Mouse (Mus musculus): ENCODE measurements at regions not wholly inside any gene's neighbourhood (a gene's known extent, or its start where the extent isn't known, plus 50 kb on each side); places are given as distances from the start of the nearest gene placed in this dataset.
A peak's percentile ranks its signal among the peaks of the same experiment; 100 is the strongest.

DNA sequence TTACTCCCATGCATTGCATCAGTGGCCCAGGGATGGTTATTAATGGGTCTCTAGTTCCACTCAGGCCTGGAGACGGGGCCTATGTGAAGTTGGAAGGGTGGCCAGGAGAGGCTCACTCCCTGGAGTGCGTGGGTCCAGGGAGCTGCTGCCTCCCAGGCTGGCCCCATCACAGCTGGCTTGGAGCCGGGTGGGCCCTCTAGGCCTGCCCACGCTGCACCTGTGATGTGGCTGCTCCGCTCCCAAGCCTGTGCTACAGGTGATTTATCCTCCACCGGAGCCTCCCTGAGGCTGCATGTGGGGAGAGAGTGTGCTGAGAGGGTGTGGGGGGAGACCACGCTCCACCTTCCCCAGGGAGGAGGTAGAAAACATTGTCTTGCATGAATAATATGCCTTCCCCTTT lies 476.3 kb downstream of the Ccdc171 start:
- Histone ChIP-seq H3K9me3 (ENCODE audit: control insufficient read depth, low read length) (no peaks in the 10 kb centered on the region), H3K9ac (ENCODE audit: low read length) (no peak overlapping the region), H3K27ac (ENCODE audit: low read depth, low read length) (no peak overlapping the region), H3K4me2 (no peak overlapping the region), H3K4me1 (ENCODE audit: control insufficient read depth, insufficient read depth, low read length) (no peaks in the 10 kb centered on the region), H3K4me3 (ENCODE audit: low read depth, low read length) (no peak overlapping the region), H3K27me3 (ENCODE audit: control insufficient read depth, insufficient read depth, low read length) (no peaks in the 10 kb centered on the region), H3K36me3 (ENCODE audit: control insufficient read depth, insufficient read depth, low read length) (no peaks in the 10 kb centered on the region)
- ATAC-seq (ENCODE audit: low FRiP score) = peak; percentile 35; the same call in 1 of the 2 replicates
- WGBS = 77% methylated on average over 7 of the region's 7 CpGs
- DNase-seq (ENCODE audit: low spot score, missing footprints) = peak; percentile 84

DNA sequence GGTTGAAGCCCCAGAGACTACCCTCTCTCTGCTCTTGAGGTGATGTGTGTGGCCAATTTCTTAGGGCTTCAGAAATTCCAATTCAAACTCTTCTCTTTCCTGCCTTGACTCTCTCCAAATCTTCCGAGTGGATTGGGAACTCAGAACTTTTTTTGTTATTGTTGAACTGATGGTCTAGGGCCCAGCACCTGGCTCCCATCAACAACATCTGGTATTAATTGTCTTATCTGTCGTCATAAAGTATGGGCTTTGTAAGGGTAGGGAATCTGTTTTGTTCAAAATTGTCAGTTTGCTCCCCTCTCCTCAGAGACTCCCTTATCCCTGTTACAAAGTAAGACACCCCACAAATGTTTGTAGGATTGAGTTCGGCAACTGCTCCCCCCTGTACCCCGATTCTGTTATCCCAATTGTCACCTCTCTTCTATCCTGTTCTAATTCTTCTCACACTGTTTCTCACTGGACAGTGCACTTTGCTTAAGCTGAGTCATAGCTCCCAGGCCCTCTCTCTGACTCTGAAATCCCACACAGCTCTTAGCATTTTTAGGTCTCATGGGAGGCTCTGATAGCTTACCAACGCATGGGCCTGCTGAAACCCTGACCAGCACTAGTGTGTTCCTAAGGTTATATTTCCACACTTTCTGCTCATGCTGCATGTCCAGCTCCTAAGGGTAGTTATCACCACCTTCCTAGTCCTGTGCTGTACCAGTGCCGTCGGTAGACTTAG lies 478.9 kb downstream of the Ccdc171 start:
- ATAC-seq (ENCODE audit: low FRiP score) (no peak), DNase-seq (ENCODE audit: low spot score, missing footprints) (peak; percentile 78)
- H3K9ac ChIP-seq (ENCODE audit: low read length) = no peak overlapping the region
- H3K4me3 ChIP-seq (ENCODE audit: low read depth, low read length) = no peak overlapping the region
- no peaks in the 10 kb centered on the region for H3K27me3 ChIP-seq (ENCODE audit: control insufficient read depth, insufficient read depth, low read length)
- WGBS = 83% methylated on average over 7 of the region's 7 CpGs
- H3K36me3 ChIP-seq (ENCODE audit: control insufficient read depth, insufficient read depth, low read length) = no peaks in the 10 kb centered on the region
- H3K4me2 ChIP-seq = no peak overlapping the region
- H3K27ac ChIP-seq (ENCODE audit: low read depth, low read length) = no peak overlapping the region
- no peaks in the 10 kb centered on the region for H3K9me3 ChIP-seq (ENCODE audit: control insufficient read depth, low read length)
- no peaks in the 10 kb centered on the region for H3K4me1 ChIP-seq (ENCODE audit: control insufficient read depth, insufficient read depth, low read length)

DNA sequence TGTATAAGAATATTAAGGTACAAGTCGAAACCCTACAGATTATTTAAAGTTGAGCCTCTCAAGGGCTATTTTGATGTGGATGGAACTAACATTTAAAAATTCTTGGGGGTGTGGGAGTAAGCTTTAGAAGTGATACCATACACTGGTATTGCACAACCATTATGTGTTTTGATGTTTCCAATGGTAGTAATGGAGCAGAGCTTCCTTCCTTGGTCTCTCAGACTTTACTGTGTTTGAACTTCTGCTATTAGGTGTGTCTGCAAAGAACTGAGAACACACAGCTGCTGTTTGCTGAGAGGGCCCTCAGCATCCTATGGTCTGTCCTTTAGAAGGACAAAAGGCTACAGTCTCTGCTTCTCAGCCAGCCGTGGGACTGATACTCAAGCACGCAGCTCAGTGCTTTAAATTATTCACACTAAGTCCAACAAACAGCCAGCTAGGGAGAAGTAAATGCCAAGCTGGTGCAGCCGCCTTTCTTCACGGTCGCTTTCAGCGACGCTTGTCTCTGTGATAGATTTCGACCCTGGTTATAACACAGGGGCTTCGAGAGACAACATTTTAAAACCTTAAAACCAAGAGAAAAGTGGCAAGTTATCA lies 479.5 kb downstream of the Ccdc171 start:
- Histone ChIP-seq H3K27me3 (ENCODE audit: control insufficient read depth, insufficient read depth, low read length) (no peaks in the 10 kb centered on the region), H3K4me3 (ENCODE audit: low read depth, low read length) (no peak overlapping the region), H3K4me1 (ENCODE audit: control insufficient read depth, insufficient read depth, low read length) (no peaks in the 10 kb centered on the region), H3K9ac (ENCODE audit: low read length) (no peak overlapping the region), H3K36me3 (ENCODE audit: control insufficient read depth, insufficient read depth, low read length) (no peaks in the 10 kb centered on the region), H3K27ac (ENCODE audit: low read depth, low read length) (no peak overlapping the region), H3K4me2 (no peak overlapping the region), H3K9me3 (ENCODE audit: control insufficient read depth, low read length) (no peaks in the 10 kb centered on the region)
- no peak for ATAC-seq (ENCODE audit: low FRiP score)
- DNase-seq (ENCODE audit: low spot score, missing footprints) = peak; percentile 84
- 74% methylated on average over 10 of the region's 10 CpGs for WGBS

DNA sequence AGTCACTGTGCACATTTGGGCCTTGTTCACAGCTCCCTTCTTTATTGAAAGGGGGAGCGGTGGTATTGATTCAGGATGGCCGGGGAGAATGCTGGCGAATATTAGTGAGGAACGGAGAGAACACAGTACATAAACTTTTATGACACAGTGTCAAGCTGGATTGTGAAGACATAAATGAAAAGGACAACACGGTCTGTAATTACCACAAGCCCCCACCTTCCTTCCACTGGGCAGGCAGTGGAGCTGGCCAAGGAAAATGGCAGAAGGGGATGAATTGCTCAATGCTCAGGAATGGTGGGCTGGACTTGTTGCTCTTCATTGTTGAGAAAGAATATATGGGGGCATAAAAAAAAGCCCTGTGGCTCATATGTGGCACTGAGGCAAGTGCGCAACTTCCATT lies 486.6 kb downstream of the Ccdc171 start:
- H3K27me3 ChIP-seq (ENCODE audit: control insufficient read depth, insufficient read depth, low read length) = no peaks in the 10 kb centered on the region
- no peak for ATAC-seq (ENCODE audit: low FRiP score)
- no peak overlapping the region for H3K9ac ChIP-seq (ENCODE audit: low read length)
- no peaks in the 10 kb centered on the region for H3K36me3 ChIP-seq (ENCODE audit: control insufficient read depth, insufficient read depth, low read length)
- H3K4me2 ChIP-seq = no peak overlapping the region
- no peaks in the 10 kb centered on the region for H3K4me1 ChIP-seq (ENCODE audit: control insufficient read depth, insufficient read depth, low read length)
- no peak for DNase-seq (ENCODE audit: low spot score, missing footprints)
- 95% methylated on average over 6 of the region's 6 CpGs for WGBS
- no peaks in the 10 kb centered on the region for H3K9me3 ChIP-seq (ENCODE audit: control insufficient read depth, low read length)
- no peak overlapping the region for H3K27ac ChIP-seq (ENCODE audit: low read depth, low read length)
- H3K4me3 ChIP-seq (ENCODE audit: low read depth, low read length) = no peak overlapping the region

DNA sequence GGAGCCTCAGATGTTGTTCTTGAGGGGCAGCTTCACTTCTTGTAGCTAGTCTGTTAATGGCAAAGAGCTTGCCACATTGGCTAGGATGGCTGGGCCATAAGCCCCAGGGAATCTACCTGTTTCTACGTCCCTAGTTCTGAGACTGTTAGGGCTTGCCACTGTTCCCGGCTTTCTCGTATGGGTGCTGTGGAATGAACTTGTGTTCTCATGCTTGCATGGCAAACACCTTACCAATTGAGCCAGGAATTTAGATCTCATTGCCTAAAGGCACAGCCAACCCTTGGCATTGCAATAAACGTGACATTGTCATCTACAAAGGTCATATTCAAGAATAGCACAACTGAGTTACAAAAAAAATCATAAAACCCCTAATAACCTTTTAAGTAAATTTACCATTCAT lies 489.8 kb downstream of the Ccdc171 start:
- Histone ChIP-seq H3K27me3 (ENCODE audit: control insufficient read depth, insufficient read depth, low read length) (no peaks in the 10 kb centered on the region), H3K9ac (ENCODE audit: low read length) (no peak overlapping the region), H3K4me1 (ENCODE audit: control insufficient read depth, insufficient read depth, low read length) (no peaks in the 10 kb centered on the region), H3K27ac (ENCODE audit: low read depth, low read length) (no peak overlapping the region), H3K9me3 (ENCODE audit: control insufficient read depth, low read length) (no peaks in the 10 kb centered on the region), H3K4me2 (no peak overlapping the region), H3K36me3 (ENCODE audit: control insufficient read depth, insufficient read depth, low read length) (no peaks in the 10 kb centered on the region), H3K4me3 (ENCODE audit: low read depth, low read length) (no peak overlapping the region)
- DNase-seq (ENCODE audit: low spot score, missing footprints) = no peak
- WGBS = 95% methylated on average over 4 of the region's 4 CpGs
- no peak for ATAC-seq (ENCODE audit: low FRiP score)

DNA sequence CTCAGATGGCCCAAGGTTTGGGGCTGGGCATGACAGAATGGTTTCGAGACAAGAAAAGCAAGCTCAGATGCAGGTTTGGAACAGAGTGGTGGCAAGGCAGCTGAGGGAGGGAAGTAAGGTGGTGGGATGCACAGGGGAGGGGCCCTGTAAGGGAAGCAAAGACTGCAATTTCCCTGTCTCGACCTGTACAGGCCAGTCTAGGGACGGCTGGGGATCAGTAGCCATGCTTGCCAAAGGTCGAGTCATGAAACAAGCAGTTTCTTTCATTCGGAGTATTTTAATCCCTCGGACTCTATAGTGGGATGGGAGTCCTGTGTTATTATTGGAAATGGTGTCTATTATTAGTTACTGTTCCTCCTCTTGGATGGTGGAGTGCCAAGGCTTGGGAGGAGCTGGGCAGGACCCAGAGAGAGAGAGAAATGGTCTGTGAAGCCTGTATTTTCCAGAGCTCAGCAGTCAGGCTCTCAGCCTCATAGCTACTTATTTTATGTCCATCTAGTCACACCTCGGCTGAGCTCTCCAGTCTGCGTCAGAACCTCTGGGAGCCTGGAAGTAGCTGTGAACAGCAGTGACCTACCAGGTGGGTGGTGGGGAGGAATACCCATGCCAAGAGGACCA lies 490.3 kb downstream of the Ccdc171 start:
- no peaks in the 10 kb centered on the region for H3K27me3 ChIP-seq (ENCODE audit: control insufficient read depth, insufficient read depth, low read length)
- DNase-seq (ENCODE audit: low spot score, missing footprints) = no peak
- no peak overlapping the region for H3K4me3 ChIP-seq (ENCODE audit: low read depth, low read length)
- no peak overlapping the region for H3K9ac ChIP-seq (ENCODE audit: low read length)
- no peaks in the 10 kb centered on the region for H3K4me1 ChIP-seq (ENCODE audit: control insufficient read depth, insufficient read depth, low read length)
- no peaks in the 10 kb centered on the region for H3K9me3 ChIP-seq (ENCODE audit: control insufficient read depth, low read length)
- H3K4me2 ChIP-seq = no peak overlapping the region
- WGBS = 79% methylated on average over 8 of the region's 8 CpGs
- no peak for ATAC-seq (ENCODE audit: low FRiP score)
- no peaks in the 10 kb centered on the region for H3K36me3 ChIP-seq (ENCODE audit: control insufficient read depth, insufficient read depth, low read length)
- no peak overlapping the region for H3K27ac ChIP-seq (ENCODE audit: low read depth, low read length)

DNA sequence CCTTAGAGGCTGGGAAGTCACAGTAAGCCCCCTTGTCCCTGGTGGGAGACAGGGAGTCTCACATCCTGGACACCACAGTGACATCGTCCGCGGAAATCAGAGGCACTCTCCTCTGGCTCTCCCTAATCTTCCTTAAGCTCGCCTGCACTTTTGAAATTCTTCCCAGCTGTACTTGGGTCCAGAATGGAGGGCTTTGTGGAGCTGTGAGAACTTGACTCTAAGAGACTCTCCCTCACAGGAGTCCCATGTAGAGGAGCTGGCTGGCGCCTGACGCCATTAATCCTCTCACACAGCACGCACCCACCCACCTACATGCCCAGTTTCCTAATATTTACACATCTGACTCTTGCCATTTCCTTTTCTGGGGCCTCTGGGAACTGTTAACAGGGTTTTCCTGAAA lies 492.8 kb downstream of the Ccdc171 start:
- no peaks in the 10 kb centered on the region for H3K4me1 ChIP-seq (ENCODE audit: control insufficient read depth, insufficient read depth, low read length)
- H3K4me3 ChIP-seq (ENCODE audit: low read depth, low read length) = no peak overlapping the region
- H3K9me3 ChIP-seq (ENCODE audit: control insufficient read depth, low read length) = no peaks in the 10 kb centered on the region
- no peak overlapping the region for H3K9ac ChIP-seq (ENCODE audit: low read length)
- H3K27me3 ChIP-seq (ENCODE audit: control insufficient read depth, insufficient read depth, low read length) = no peaks in the 10 kb centered on the region
- 67% methylated on average over 7 of the region's 7 CpGs for WGBS
- no peaks in the 10 kb centered on the region for H3K36me3 ChIP-seq (ENCODE audit: control insufficient read depth, insufficient read depth, low read length)
- DNase-seq (ENCODE audit: low spot score, missing footprints) (no peak), ATAC-seq (ENCODE audit: low FRiP score) (no peak)
- H3K27ac ChIP-seq (ENCODE audit: low read depth, low read length) = no peak overlapping the region
- no peak overlapping the region for H3K4me2 ChIP-seq

DNA sequence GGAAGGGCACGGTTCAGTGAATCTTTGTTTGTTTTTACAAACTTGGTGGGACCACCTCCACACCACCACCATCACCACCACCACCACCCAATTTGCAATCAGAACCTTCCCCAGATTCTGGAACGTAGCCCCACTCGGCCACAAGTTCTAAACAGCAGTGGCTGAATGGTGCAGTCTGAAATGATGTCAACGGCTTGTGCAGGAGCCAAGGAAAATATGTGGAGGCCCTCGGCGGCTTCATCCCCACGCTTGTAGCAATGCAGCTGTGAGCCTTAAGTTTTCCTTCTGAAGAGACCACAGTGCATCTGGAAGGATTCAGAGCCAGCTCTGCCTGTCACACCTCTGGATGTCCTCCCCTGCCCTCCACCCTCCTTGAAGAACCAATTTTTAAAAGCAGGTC lies 493.4 kb downstream of the Ccdc171 start:
- H3K4me3 ChIP-seq (ENCODE audit: low read depth, low read length) = no peak overlapping the region
- H3K4me2 ChIP-seq = no peak overlapping the region
- no peaks in the 10 kb centered on the region for H3K27me3 ChIP-seq (ENCODE audit: control insufficient read depth, insufficient read depth, low read length)
- H3K9me3 ChIP-seq (ENCODE audit: control insufficient read depth, low read length) = no peaks in the 10 kb centered on the region
- WGBS = 80% methylated on average over 7 of the region's 7 CpGs
- DNase-seq (ENCODE audit: low spot score, missing footprints) = no peak
- no peak overlapping the region for H3K27ac ChIP-seq (ENCODE audit: low read depth, low read length)
- no peak for ATAC-seq (ENCODE audit: low FRiP score)
- no peaks in the 10 kb centered on the region for H3K4me1 ChIP-seq (ENCODE audit: control insufficient read depth, insufficient read depth, low read length)
- H3K36me3 ChIP-seq (ENCODE audit: control insufficient read depth, insufficient read depth, low read length) = no peaks in the 10 kb centered on the region
- no peak overlapping the region for H3K9ac ChIP-seq (ENCODE audit: low read length)

DNA sequence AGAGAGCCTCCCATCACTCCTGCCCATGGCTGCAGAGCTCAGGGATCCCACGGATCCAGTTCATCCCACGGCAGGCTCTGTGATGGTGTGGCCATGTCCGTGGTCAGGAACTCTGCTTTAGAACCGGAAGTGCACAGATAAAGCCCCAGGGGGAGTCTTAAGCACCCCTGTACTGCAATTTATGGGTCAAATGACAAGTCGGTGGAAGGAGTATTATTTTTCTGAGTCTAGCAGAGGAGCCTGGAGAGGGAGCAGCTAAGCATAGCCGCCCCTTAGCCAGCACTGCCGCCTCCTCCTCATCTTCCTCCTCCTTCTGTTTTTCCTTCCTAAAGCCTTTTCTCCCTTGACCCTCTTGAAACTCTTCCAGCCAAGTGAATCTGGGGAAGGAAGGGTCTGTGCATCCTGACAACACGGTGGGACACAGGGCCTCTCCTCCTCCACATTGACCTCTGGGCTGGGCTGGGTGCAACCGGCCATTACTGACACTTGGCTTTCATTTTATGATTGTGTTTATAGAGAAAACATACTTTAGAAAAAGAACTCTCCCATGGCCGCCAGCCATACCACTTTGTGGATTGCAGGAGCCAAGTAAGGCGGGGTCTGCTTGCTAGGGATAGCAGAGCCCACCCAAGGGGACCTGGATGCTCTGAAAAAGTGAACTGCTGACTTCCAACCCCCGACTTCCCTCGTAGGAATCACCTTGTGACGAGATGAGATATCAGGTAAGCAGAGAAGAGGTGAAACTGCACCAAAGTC lies 494.3 kb downstream of the Ccdc171 start:
- H3K9ac ChIP-seq (ENCODE audit: low read length) = no peak overlapping the region
- no peaks in the 10 kb centered on the region for H3K4me1 ChIP-seq (ENCODE audit: control insufficient read depth, insufficient read depth, low read length)
- H3K27ac ChIP-seq (ENCODE audit: low read depth, low read length) = no peak overlapping the region
- H3K36me3 ChIP-seq (ENCODE audit: control insufficient read depth, insufficient read depth, low read length) = no peaks in the 10 kb centered on the region
- DNase-seq (ENCODE audit: low spot score, missing footprints) (no peak), ATAC-seq (ENCODE audit: low FRiP score) (no peak)
- H3K4me3 ChIP-seq (ENCODE audit: low read depth, low read length) = no peak overlapping the region
- H3K27me3 ChIP-seq (ENCODE audit: control insufficient read depth, insufficient read depth, low read length) = no peaks in the 10 kb centered on the region
- no peaks in the 10 kb centered on the region for H3K9me3 ChIP-seq (ENCODE audit: control insufficient read depth, low read length)
- no peak overlapping the region for H3K4me2 ChIP-seq
- 83% methylated on average over 14 of the region's 14 CpGs for whole genome bisulfite sequencing
